Mouse (Mus musculus): ENCODE data around the gene Armh3. TPM values are rescaled to one million over a fixed set of nuclear protein-coding genes. Genes with fewer than 3 reads are reported as not detected.

Gene Armh3
- polyA plus RNA-seq, 1 experiment from 2014 or later: 17.8 TPM

GRCm38 (mm10) chr19:45945986-45946385, 52.3 kb downstream of the Armh3 start:
- no peak for TF ChIP-seq CTCF (IDR thresholded peaks at IDR 0.05; ENCODE audit: low read depth)
- Histone ChIP-seq H3K9me3 (ENCODE audit: low read depth, low read length) (no peaks in the 10 kb centered on the region), H3K9ac (no peak overlapping the region), H3K4me2 (no peak overlapping the region), H3K36me3 (ENCODE audit: insufficient read depth) (peaks cover 21% of the 10 kb centered on the region), H3K27ac (ENCODE audit: low read depth) (no peak overlapping the region), H3K4me3 (ENCODE audit: low read depth, low read length) (no peak overlapping the region), H3K4me1 (ENCODE audit: insufficient read depth) (no peaks in the 10 kb centered on the region), H3K27me3 (ENCODE audit: insufficient read depth, low read length) (no peaks in the 10 kb centered on the region)
- 79% methylated on average over 2 of the region's 2 CpGs for WGBS
- no peak for ATAC-seq (ENCODE audit: insufficient read depth)
- DNase-seq: no peak

- Histone ChIP-seq H3K9ac (no peak overlapping the region), H3K9me3 (ENCODE audit: low read depth, low read length) (no peaks in the 10 kb centered on the region), H3K27me3 (ENCODE audit: insufficient read depth, low read length) (no peaks in the 10 kb centered on the region), H3K4me2 (no peak overlapping the region), H3K36me3 (ENCODE audit: insufficient read depth) (peaks cover 18% of the 10 kb centered on the region), H3K4me3 (ENCODE audit: low read depth, low read length) (no peak overlapping the region), H3K27ac (ENCODE audit: low read depth) (no peak overlapping the region), H3K4me1 (ENCODE audit: insufficient read depth) (no peaks in the 10 kb centered on the region)
- 72% methylated on average over 4 of the region's 4 CpGs for WGBS
- TF ChIP-seq CTCF (IDR thresholded peaks at IDR 0.05; ENCODE audit: low read depth): no peak
- DNase-seq (no peak), ATAC-seq (ENCODE audit: insufficient read depth) (no peak)
Observed at GRCm38 (mm10) chr19:45943758-45944157, 54.5 kb downstream of the Armh3 start.

GRCm38 (mm10) chr19:45938064-45938463, 60.2 kb downstream of the Armh3 start:
- Histone ChIP-seq H3K27me3 (ENCODE audit: insufficient read depth, low read length) (no peaks in the 10 kb centered on the region), H3K9ac (no peak overlapping the region), H3K4me2 (no peak overlapping the region), H3K27ac (ENCODE audit: low read depth) (no peak overlapping the region), H3K4me1 (ENCODE audit: insufficient read depth) (no peaks in the 10 kb centered on the region), H3K36me3 (ENCODE audit: insufficient read depth) (no peaks in the 10 kb centered on the region; the same call in 1 of the 2 replicates), H3K9me3 (ENCODE audit: low read depth, low read length) (no peaks in the 10 kb centered on the region), H3K4me3 (ENCODE audit: low read depth, low read length) (no peak overlapping the region)
- no peak for TF ChIP-seq CTCF (IDR thresholded peaks at IDR 0.05; ENCODE audit: low read depth)
- no peak for ATAC-seq (ENCODE audit: insufficient read depth)
- DNase-seq: no peak
- 39% methylated on average over 3 of the region's 3 CpGs for WGBS

GRCm38 (mm10) chr19:45937530-45937929, 60.8 kb downstream of the Armh3 start:
- no peak for ATAC-seq (ENCODE audit: insufficient read depth)
- Histone ChIP-seq H3K36me3 (ENCODE audit: insufficient read depth) (no peaks in the 10 kb centered on the region; the same call in 1 of the 2 replicates), H3K4me2 (no peak overlapping the region), H3K4me1 (ENCODE audit: insufficient read depth) (no peaks in the 10 kb centered on the region), H3K9me3 (ENCODE audit: low read depth, low read length) (no peaks in the 10 kb centered on the region), H3K27me3 (ENCODE audit: insufficient read depth, low read length) (no peaks in the 10 kb centered on the region), H3K9ac (no peak overlapping the region), H3K27ac (ENCODE audit: low read depth) (no peak overlapping the region), H3K4me3 (ENCODE audit: low read depth, low read length) (no peak overlapping the region)
- 47% methylated on average over 9 of the region's 9 CpGs for WGBS
- DNase-seq: no peak
- TF ChIP-seq CTCF (IDR thresholded peaks at IDR 0.05; ENCODE audit: low read depth): no peak

- H3K4me3 ChIP-seq (ENCODE audit: low read depth, low read length): no peak overlapping the region
- peaks cover 18% of the 10 kb centered on the region; the same call in 1 of the 2 replicates for H3K36me3 ChIP-seq (ENCODE audit: insufficient read depth)
- 75% methylated on average over 5 of the region's 5 CpGs for WGBS
- no peak overlapping the region for H3K27ac ChIP-seq (ENCODE audit: low read depth)
- H3K4me2 ChIP-seq: no peak overlapping the region
- ATAC-seq (ENCODE audit: insufficient read depth) (no peak), DNase-seq (no peak)
- H3K4me1 ChIP-seq (ENCODE audit: insufficient read depth): no peaks in the 10 kb centered on the region
- no peak overlapping the region for H3K9ac ChIP-seq
- no peaks in the 10 kb centered on the region for H3K27me3 ChIP-seq (ENCODE audit: insufficient read depth, low read length)
- no peak for TF ChIP-seq CTCF (IDR thresholded peaks at IDR 0.05; ENCODE audit: low read depth)
- H3K9me3 ChIP-seq (ENCODE audit: low read depth, low read length): no peaks in the 10 kb centered on the region
Observed at GRCm38 (mm10) chr19:45927236-45927635, 71.1 kb downstream of the Armh3 start.

- Histone ChIP-seq H3K4me1 (ENCODE audit: insufficient read depth) (no peaks in the 10 kb centered on the region), H3K36me3 (ENCODE audit: insufficient read depth) (peaks cover 12% of the 10 kb centered on the region; the same call in 1 of the 2 replicates), H3K4me2 (no peak overlapping the region), H3K27ac (ENCODE audit: low read depth) (no peak overlapping the region), H3K4me3 (ENCODE audit: low read depth, low read length) (no peak overlapping the region), H3K27me3 (ENCODE audit: insufficient read depth, low read length) (no peaks in the 10 kb centered on the region), H3K9ac (no peak overlapping the region), H3K9me3 (ENCODE audit: low read depth, low read length) (no peaks in the 10 kb centered on the region)
- ATAC-seq (ENCODE audit: insufficient read depth): no peak
- DNase-seq: no peak
- TF ChIP-seq CTCF (IDR thresholded peaks at IDR 0.05; ENCODE audit: low read depth): no peak
- 71% methylated on average over 8 of the region's 8 CpGs for WGBS
Observed at GRCm38 (mm10) chr19:45926342-45926741, 71.9 kb downstream of the Armh3 start.

GRCm38 (mm10) chr19:45920299-45921090, 77.8 kb downstream of the Armh3 start:
- Histone ChIP-seq H3K4me3 (ENCODE audit: low read depth, low read length) (no peak overlapping the region), H3K9ac (no peak overlapping the region), H3K27me3 (ENCODE audit: insufficient read depth, low read length) (no peaks in the 10 kb centered on the region), H3K27ac (ENCODE audit: low read depth) (no peak overlapping the region), H3K4me1 (ENCODE audit: insufficient read depth) (no peaks in the 10 kb centered on the region), H3K4me2 (no peak overlapping the region), H3K9me3 (ENCODE audit: low read depth, low read length) (no peaks in the 10 kb centered on the region), H3K36me3 (ENCODE audit: insufficient read depth) (peaks cover 10% of the 10 kb centered on the region; the same call in 1 of the 2 replicates)
- ATAC-seq (ENCODE audit: insufficient read depth) (no peak), DNase-seq (no peak)
- no peak for TF ChIP-seq CTCF (IDR thresholded peaks at IDR 0.05; ENCODE audit: low read depth)
- WGBS: 81% methylated on average over 9 of the region's 9 CpGs

Measured in lung, embryonic 14.5 days (tissue).